Mouse (Mus musculus) hindbrain, embryonic 16.5 days (tissue): ENCODE measurements around the gene Wrap53. TPM values are rescaled to one million over a fixed set of nuclear protein-coding genes. Genes with fewer than 3 reads are reported as not detected.
A peak's percentile ranks its signal among the peaks of the same experiment; 100 is the strongest.

Source experiments
- ATAC-seq: fragments of 200-750 bp; cut with Nextera tagmentation; 2 replicates; pipeline ENCODE4 v1.8.0; 2017; ENCODE audit warnings: moderate TSS enrichment, moderate library complexity
- H3K27ac ChIP-seq: fragments of 300-500 bp; sonication (generic); 2 replicates; pipeline ENCODE4 v1.5.1; 2014; ENCODE audit warnings: low read depth, mild to moderate bottlenecking, control low read depth, low read length, moderate library complexity
- H3K27me3 ChIP-seq: fragments of 300-500 bp; sonication (generic); replicated peaks from 2 replicates; pipeline ENCODE4 v1.6.1; 2014; ENCODE audit warnings: low read length; ENCODE audit not compliant: control insufficient read depth, insufficient read depth
- H3K36me3 ChIP-seq: fragments of 300-500 bp; sonication (generic); 2 replicates; pipeline ENCODE4 v1.6.1; 2014; ENCODE audit warnings: mild to moderate bottlenecking, low read length, moderate library complexity, mixed read lengths; ENCODE audit not compliant: control insufficient read depth, insufficient read depth
- H3K4me1 ChIP-seq: fragments of 300-500 bp; sonication (generic); 2 replicates; pipeline ENCODE4 v1.6.1; 2014; ENCODE audit warnings: low read depth, low read length; ENCODE audit not compliant: control insufficient read depth, insufficient read depth
- H3K4me2 ChIP-seq: fragments of 300-500 bp; sonication (generic); 2 replicates; pipeline ENCODE4 v1.6.1; 2014; ENCODE audit warnings: mild to moderate bottlenecking, low read length, control low read depth, moderate library complexity
- H3K4me3 ChIP-seq: fragments of 300-500 bp; sonication (generic); 2 replicates; pipeline ENCODE4 v1.5.1; 2014; ENCODE audit warnings: mild to moderate bottlenecking, low read length, control low read depth, moderate library complexity
- H3K9ac ChIP-seq: fragments of 300-500 bp; sonication (generic); 2 replicates; pipeline ENCODE4 v1.6.1; 2014; ENCODE audit warnings: low read depth, mild to moderate bottlenecking, control low read depth, low read length, moderate library complexity
- H3K9me3 ChIP-seq: fragments of 300-500 bp; sonication (generic); 2 replicates; pipeline ENCODE4 v1.6.1; 2014; ENCODE audit warnings: mild to moderate bottlenecking, low read length, moderate library complexity; ENCODE audit not compliant: control insufficient read depth
- WGBS: fragments of 180-500 bp; shearing (Covaris S2); extraction: QIAGEN DNeasy Blood & Tissue Kit; methylation state at CpG from one replicate; pipeline ENCODE4 v1.1.7; 2014; 5-methylcytosine and 5-hydroxymethylcytosine counted together
- polyA plus RNA-seq: library from polyadenylated mRNA; unstranded; fragments of >200 nt; fragmentation: Nextera tagmentation; extraction: Ambion mirVana; gene quantifications from 2 replicates; pipeline ENCODE4 v1.2.1, GENCODE M21; 2015

Wrap53 gene
- polyA plus RNA-seq, 1 experiment from 2014 or later: 18.2 TPM

- H3K4me1 ChIP-seq: no peaks in the 10 kb centered on the region
- H3K27ac ChIP-seq: no peak overlapping the region
- no peak overlapping the region for H3K4me2 ChIP-seq
- H3K27me3 ChIP-seq: no peaks in the 10 kb centered on the region
- H3K36me3 ChIP-seq: no peaks in the 10 kb centered on the region
- no peak overlapping the region for H3K9ac ChIP-seq
- WGBS: 87% methylated on average over 9 of the region's 9 CpGs
- no peak for ATAC-seq
- H3K4me3 ChIP-seq: no peak overlapping the region
- H3K9me3 ChIP-seq: no peaks in the 10 kb centered on the region
Measured at GRCm38 (mm10) chr11:69521526-69522149, 58.4 kb downstream of the Wrap53 start.

- ATAC-seq: no peak
- Histone ChIP-seq H3K4me1 (no peaks in the 10 kb centered on the region), H3K27me3 (no peaks in the 10 kb centered on the region), H3K9me3 (no peaks in the 10 kb centered on the region), H3K4me2 (no peak overlapping the region), H3K9ac (no peak overlapping the region), H3K36me3 (no peaks in the 10 kb centered on the region), H3K27ac (no peak overlapping the region), H3K4me3 (no peak overlapping the region)
- WGBS: 68% methylated on average over 4 of the region's 4 CpGs
Measured at GRCm38 (mm10) chr11:69519976-69520375, 60.1 kb downstream of the Wrap53 start.

GRCm38 (mm10) chr11:69516661-69517060 is 63.4 kb downstream of the Wrap53 start:
- no peaks in the 10 kb centered on the region for H3K4me1 ChIP-seq
- 82% methylated on average over 3 of the region's 3 CpGs for WGBS
- H3K4me2 ChIP-seq: no peak overlapping the region
- H3K9ac ChIP-seq: 0 out of 2 replicates have a peak overlapping the region, but pooled peaks have one; percentile 13
- H3K27me3 ChIP-seq: no peaks in the 10 kb centered on the region
- no peak overlapping the region for H3K4me3 ChIP-seq
- no peaks in the 10 kb centered on the region for H3K36me3 ChIP-seq
- ATAC-seq: no peak
- H3K9me3 ChIP-seq: no peaks in the 10 kb centered on the region
- no peak overlapping the region for H3K27ac ChIP-seq

GRCm38 (mm10) chr11:69516151-69516640 is 63.9 kb downstream of the Wrap53 start:
- 72% methylated on average over 15 of the region's 15 CpGs for WGBS
- Histone ChIP-seq H3K4me1 (no peaks in the 10 kb centered on the region), H3K9ac (no peak overlapping the region), H3K27ac (no peak overlapping the region), H3K4me2 (no peak overlapping the region), H3K27me3 (no peaks in the 10 kb centered on the region), H3K9me3 (no peaks in the 10 kb centered on the region), H3K4me3 (no peak overlapping the region), H3K36me3 (no peaks in the 10 kb centered on the region)
- ATAC-seq: no peak

- no peaks in the 10 kb centered on the region for H3K4me1 ChIP-seq
- no peak overlapping the region for H3K4me2 ChIP-seq
- H3K27ac ChIP-seq: no peak overlapping the region
- H3K9me3 ChIP-seq: no peaks in the 10 kb centered on the region
- WGBS: 7% methylated on average over 6 of the region's 6 CpGs
- H3K36me3 ChIP-seq: no peaks in the 10 kb centered on the region
- H3K9ac ChIP-seq: no peak overlapping the region
- no peak overlapping the region for H3K4me3 ChIP-seq
- no peaks in the 10 kb centered on the region for H3K27me3 ChIP-seq
- peak; percentile 77; the same call in 1 of the 2 replicates for ATAC-seq
Measured at GRCm38 (mm10) chr11:69513840-69514239, 66.2 kb downstream of the Wrap53 start.

Other genes with a start within 250 kb of the Wrap53 start
- 239 and 257 TPM in 2 replicates for gene Rnf227, start 239.8 kb downstream of the Wrap53 start, polyA plus RNA-seq
- gene Chd3, start 210.8 kb downstream of the Wrap53 start, polyA plus RNA-seq: 68.0 and 73.2 TPM in 2 replicates
- 102 and 130 TPM in 2 replicates for gene Naa38, start 184.8 kb downstream of the Wrap53 start, polyA plus RNA-seq
- 28.7 and 33.0 TPM in 2 replicates for gene Cyb5d1, start 184.6 kb downstream of the Wrap53 start, polyA plus RNA-seq
- 8.9 and 9.2 TPM in 2 replicates for gene Tmem88, start 182.0 kb downstream of the Wrap53 start, polyA plus RNA-seq
- gene Kdm6b, start 166.6 kb downstream of the Wrap53 start, polyA plus RNA-seq: 22.9 and 29.0 TPM in 2 replicates
- 3.0 and 4.0 TPM in 2 replicates for gene Dnah2, start 31.1 kb downstream of the Wrap53 start, polyA plus RNA-seq
- gene Efnb3, start 20.1 kb downstream of the Wrap53 start, polyA plus RNA-seq: 104 and 132 TPM in 2 replicates
- 47.9 and 57.9 TPM in 2 replicates for gene Trp53, start 104 bp upstream of the Wrap53 start, polyA plus RNA-seq
- gene Atp1b2, start 25.7 kb upstream of the Wrap53 start, polyA plus RNA-seq: 105 and 117 TPM in 2 replicates
- gene Shbg, start 37.6 kb upstream of the Wrap53 start, polyA plus RNA-seq: not detected in 2 replicates
- 22.6 and 26.2 TPM in 2 replicates for gene Sat2, start 41.8 kb upstream of the Wrap53 start, polyA plus RNA-seq
- 32.1 and 34.6 TPM in 2 replicates for gene Fxr2, start 52.7 kb upstream of the Wrap53 start, polyA plus RNA-seq
- not detected in 2 replicates for gene Sox15, start 75.1 kb upstream of the Wrap53 start, polyA plus RNA-seq
- gene Mpdu1, start 82.4 kb upstream of the Wrap53 start, polyA plus RNA-seq: 104 and 112 TPM in 2 replicates
- 10.2 and 11.5 TPM in 2 replicates for gene Cd68, start 85.9 kb upstream of the Wrap53 start, polyA plus RNA-seq
- 382 and 471 TPM in 2 replicates for gene Eif4a1, start 92.2 kb upstream of the Wrap53 start, polyA plus RNA-seq
- 89.8 and 104 TPM in 2 replicates for gene Senp3, start 101.8 kb upstream of the Wrap53 start, polyA plus RNA-seq
- 0.53 and 0.77 TPM in 2 replicates for gene Tnfsf13, start 105.5 kb upstream of the Wrap53 start, polyA plus RNA-seq
- gene Tnfsf12, start 115.6 kb upstream of the Wrap53 start, polyA plus RNA-seq: 4.4 and 5.6 TPM in 2 replicates
- 1.6 and 2.0 TPM in 2 replicates for gene Tnfsfm13, start 115.8 kb upstream of the Wrap53 start, polyA plus RNA-seq
- gene Polr2a, start 178.4 kb upstream of the Wrap53 start, polyA plus RNA-seq: 12.1 and 14.9 TPM in 2 replicates
- 0.41 and 0.87 TPM in 2 replicates for gene Slc35g3, start 181.7 kb upstream of the Wrap53 start, polyA plus RNA-seq
- 5.8 and 6.2 TPM in 2 replicates for gene Zbtb4, start 185.7 kb upstream of the Wrap53 start, polyA plus RNA-seq
- gene Chrnb1, start 215.7 kb upstream of the Wrap53 start, polyA plus RNA-seq: 1.4 and 2.9 TPM in 2 replicates
- gene Fgf11, start 221.6 kb upstream of the Wrap53 start, polyA plus RNA-seq: 6.7 and 7.2 TPM in 2 replicates
- gene Tmem102, start 225.4 kb upstream of the Wrap53 start, polyA plus RNA-seq: 1.3 and 1.6 TPM in 2 replicates
- gene Gm39566, start 235.0 kb upstream of the Wrap53 start, polyA plus RNA-seq: not detected in 2 replicates
- not detected in 2 replicates for gene Spem2, start 238.2 kb upstream of the Wrap53 start, polyA plus RNA-seq
- gene Spem1, start 241.9 kb upstream of the Wrap53 start, polyA plus RNA-seq: 0.35 and 0.45 TPM in 2 replicates